Mouse (Mus musculus) liver, embryonic 14.5 days (tissue): ENCODE measurements around the gene 4933424G06Rik.

Experiments used
- CTCF ChIP-seq: IDR thresholded peaks from 2 replicates; pipeline ENCODE4 v1.5.1; 2016; ENCODE audit warnings: antibody characterized with exemption, low read depth, control low read depth
- EP300 ChIP-seq: IDR thresholded peaks from 2 replicates; pipeline ENCODE4 v1.6.1; 2016; ENCODE audit warnings: antibody characterized with exemption, low read depth

- TF ChIP-seq CTCF (peak; percentile 88), EP300 (no peak)
Measured at GRCm38 (mm10) chr1:36746452-36746851, 36.5 kb downstream of the 4933424G06Rik start.
